Mouse (Mus musculus) erythroid progenitor cell, adult 5-6 weeks (primary cell): Measurements from ENCODE around the gene Serpina7. TPM values are rescaled to one million over a fixed set of nuclear protein-coding genes. Genes with fewer than 3 reads are reported as not detected.

Experiments used
- ATAC-seq: replicated peaks from 2 replicates; pipeline ENCODE4 v1.8.0; 2016; ENCODE audit warnings: moderate number of reproducible peaks, mild to moderate bottlenecking, moderate TSS enrichment, inconsistent platforms; ENCODE audit not compliant: poor library complexity, low FRiP score, severe bottlenecking
- total RNA-seq, 2 experiments: library from RNA; stranded (forward) in 1 of 2; stranded (reverse) in 1 of 2; fragments of 150-400 nt in 1 of 2; fragments of 186-747, 209-891 nt in 1 of 2; gene quantifications; 2 replicates each; pipeline versions ENCODE4 v1.2.3 to v1.2.4; 2015 to 2017; ENCODE audit warnings: low replicate concordance in 2 of 2

The Serpina7 gene
- total RNA-seq (2015; ENCODE audit: low replicate concordance) (not detected in 2 replicates), total RNA-seq (2017; ENCODE audit: low replicate concordance) (not detected in 2 replicates)

DNA sequence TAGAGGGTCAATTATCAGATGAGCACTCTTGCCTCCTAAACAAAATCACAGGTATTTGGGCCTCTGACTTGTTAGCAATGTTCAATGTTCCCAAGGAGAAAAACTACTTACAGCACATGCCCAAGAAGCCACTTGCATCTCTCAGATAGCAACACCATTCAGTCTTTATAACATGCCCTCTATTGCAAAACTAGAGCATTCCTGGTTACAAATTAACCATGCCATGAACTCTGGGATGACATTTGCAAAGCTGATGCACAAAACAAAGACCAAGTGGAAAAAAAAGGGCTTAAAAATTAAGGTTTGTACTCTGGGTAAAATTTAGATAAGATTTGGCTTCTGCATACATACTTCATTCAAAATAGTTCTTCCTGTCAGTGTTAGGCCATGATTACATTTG lies at the start of gene Serpina7:
TSS of gene Serpina7 (minus strand) at position 160 of the 400 bp plus-strand sequence.
- no peak for ATAC-seq

DNA sequence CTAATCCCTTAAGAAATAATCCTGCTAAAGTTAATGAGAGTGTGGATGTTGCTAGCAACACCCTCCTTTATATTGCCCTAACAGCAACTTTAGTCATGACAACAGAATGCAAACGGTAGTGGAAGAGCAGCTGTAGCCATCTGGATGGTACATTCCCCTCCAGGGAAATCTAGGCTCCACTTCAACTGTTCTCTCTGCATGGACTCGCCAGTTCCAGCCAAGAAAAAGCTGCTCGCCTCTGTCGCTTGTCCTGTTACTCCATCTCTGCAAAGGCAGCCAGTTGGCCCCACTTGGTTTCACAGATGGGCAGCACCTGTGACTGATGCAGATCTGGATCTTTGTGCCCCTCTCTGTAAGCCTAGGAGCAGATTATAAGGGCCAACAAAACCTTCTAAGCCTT lies 49.0 kb upstream of the Serpina7 start:
- ATAC-seq: no peak

DNA sequence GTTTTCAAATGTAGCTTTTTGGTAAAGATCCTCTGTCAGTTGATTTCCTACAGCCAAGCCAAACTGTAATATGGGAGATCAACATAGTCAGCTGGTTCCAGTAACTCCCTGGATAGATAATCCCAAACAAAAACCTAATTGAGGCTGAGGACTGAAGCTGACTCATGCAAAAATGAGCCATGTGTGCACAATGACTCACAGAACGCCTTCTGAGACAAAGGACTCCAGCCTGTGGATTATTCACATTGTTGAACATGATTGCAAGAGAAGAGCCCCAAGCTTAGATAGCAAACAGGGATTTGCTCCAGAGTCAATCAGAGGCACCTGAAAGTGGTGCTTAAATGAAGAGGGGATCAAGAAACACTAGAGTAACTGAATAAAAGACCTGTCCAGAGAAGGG lies 12.2 kb upstream of the Serpina7 start:
- ATAC-seq: no peak

DNA sequence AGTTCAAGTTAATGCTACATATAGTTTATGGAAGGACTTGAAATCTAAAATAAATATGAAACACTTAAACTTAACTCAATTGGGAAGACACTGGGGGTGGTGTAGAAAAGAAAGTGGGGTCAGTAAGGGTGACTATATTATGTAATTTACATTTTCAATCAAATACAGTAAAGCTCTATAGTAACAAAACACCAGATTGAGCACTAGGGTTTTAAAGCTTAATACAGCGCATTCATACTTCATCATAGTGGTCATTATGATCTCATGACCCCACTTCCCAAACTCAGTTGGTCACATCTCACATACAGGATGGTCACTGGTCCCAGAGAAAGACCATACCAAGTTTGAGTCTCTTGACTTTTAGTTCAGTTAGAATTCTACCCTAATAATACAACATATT lies 907 bp upstream of the Serpina7 start, which contains the start of gene 4930513O06Rik:
TSS of gene 4930513O06Rik (plus strand) at position 301 of the 400 bp plus-strand sequence.
- no peak for ATAC-seq

DNA sequence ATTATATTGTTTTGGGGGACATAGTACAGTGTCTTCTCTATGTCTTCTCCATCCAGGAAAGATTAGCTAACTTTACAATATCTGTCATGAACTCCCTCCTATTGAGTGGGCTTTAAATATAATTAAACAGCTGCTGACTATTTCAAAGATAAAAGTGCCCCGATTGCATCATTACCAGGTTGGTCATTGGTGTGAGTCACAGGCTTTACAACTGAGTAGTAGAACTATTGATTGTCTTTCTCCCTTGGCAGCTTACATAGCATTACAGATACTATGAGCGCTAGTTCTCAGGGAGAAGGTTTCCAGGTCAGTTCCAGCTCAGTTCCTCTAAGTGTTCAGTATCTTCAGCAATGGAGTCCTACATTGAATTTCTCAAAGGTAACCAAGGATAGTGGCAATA lies 6.5 kb downstream of the Serpina7 start:
- no peak for ATAC-seq

DNA sequence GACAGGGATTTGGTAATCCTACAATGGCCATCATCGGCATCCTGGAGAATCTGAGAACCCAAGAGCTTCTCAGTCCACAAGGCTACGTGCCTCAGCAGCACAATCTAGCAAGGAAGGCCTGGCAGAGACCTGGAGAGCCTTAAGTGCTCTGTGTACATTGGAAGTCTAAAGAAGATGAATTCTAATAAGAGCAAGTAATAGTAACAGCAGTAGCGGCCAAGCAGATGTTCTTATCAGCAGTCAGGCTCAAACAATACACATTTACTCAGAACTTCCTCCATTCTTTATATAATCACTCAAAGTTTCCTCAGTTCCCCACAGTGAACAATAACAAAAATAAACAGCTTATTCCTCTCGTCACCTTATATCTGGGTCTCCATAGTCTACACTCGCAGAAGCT lies 21.0 kb downstream of the Serpina7 start:
- ATAC-seq: no peak

DNA sequence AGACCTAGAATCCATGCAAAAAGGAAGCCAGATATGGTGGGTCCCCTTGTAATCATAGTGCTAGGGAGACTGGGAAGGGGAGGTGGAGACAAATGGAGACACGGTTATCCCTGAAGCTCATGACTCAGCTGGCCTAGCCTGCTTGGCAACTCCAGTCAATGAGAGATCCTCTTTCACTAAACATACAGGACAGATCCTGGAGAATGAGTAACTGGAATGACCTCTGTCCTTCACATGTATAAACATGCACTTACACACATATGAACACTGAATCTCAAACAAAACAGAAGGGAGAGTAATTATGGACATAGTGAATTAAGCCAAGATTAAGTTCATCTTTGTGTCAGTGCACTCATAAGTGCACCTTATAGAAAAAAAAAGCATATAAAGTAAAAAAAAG lies 31.9 kb downstream of the Serpina7 start:
- no peak for ATAC-seq

DNA sequence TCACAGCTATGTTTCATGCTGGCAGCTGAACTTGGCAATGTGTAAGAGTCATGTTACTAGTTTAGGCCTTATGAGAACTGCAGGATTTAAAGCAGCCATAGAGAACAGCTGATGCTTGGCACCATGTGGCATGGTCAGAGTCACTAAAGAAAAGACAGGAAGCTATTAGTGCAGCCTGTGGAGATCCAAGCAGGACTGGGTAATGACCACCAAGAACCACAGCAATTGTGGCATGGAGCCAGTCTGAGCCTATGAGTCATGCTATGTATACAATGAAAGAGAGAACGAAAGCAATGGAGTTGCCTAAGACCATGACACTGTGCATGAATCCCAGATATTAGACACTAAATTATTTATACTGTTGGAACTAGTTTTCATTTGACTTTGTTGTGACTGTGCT lies 33.1 kb downstream of the Serpina7 start:
- no peak for ATAC-seq

DNA sequence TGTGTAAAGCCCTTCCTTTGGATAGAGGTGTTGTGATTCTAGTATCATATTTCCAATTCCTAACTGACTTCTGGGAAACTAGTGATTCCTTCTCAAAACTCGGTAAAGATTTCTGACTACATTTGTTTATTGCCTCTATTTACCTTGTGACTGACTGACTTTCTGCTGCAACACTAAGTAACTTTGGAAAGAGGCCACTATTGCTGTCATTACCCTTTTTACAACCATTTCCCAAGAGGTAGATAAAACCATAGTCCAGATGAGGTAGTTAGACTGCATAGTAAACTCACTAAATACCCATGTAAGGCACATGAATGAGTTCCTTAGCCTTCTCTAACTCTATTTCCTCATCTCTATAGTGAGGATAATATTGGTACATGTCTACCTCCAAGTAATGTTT lies 43.9 kb downstream of the Serpina7 start:
- ATAC-seq: no peak

DNA sequence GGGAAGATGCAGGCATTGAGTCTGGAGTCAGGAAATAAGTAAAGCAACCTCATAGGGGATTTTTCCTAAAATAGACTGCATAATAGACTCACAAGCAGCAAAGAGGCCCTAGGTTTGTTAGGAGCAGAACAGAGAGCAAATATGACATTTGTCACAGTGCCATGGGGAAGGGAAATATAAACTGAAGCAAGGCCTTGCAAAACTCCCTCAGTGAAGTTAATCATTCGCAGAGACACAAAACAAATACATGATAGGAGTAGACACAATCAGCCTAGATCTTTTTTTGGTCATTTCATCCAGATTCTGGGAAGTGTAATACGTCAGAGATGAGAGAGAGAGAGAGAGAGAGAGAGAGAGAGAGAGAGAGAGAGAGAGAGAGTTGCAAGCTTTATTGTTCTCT lies 45.7 kb downstream of the Serpina7 start:
- no peak for ATAC-seq

DNA sequence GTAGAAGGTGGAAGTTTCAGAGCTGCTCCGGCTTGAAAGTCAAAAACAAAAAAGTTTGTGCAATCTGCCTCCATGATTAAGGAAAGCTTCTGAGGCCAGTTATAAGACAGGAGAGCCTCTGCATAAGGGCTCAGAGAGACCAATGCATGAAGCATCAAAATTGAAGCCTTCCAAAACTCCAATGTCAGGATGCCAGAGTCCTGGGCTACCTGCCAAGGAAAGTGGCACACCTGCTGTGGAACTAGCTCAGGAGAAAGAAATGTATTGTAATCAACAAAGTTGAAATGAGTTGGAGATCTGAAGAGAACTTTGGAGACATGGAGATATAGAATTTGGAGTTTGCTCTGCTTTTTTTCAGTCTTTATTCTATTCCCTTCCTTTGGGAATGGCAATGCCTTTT lies 47.4 kb downstream of the Serpina7 start:
- no peak for ATAC-seq

Other genes starting within 250 kb of the Serpina7 start
- gene Nrk, start 170.8 kb downstream of the Serpina7 start, total RNA-seq (2015; ENCODE audit: low replicate concordance): not detected in 2 replicates
- not detected in 2 replicates for gene Nrk, start 170.8 kb downstream of the Serpina7 start, total RNA-seq (2017; ENCODE audit: low replicate concordance)
- gene 4930513O06Rik, start 1.0 kb upstream of the Serpina7 start, total RNA-seq (2015; ENCODE audit: low replicate concordance): not detected in 2 replicates
- not detected in 2 replicates for gene 4930513O06Rik, start 1.0 kb upstream of the Serpina7 start, total RNA-seq (2017; ENCODE audit: low replicate concordance)
- gene 4933428M09Rik, start 94.0 kb upstream of the Serpina7 start, total RNA-seq (2015; ENCODE audit: low replicate concordance): not detected in 2 replicates
- not detected in 2 replicates for gene 4933428M09Rik, start 94.0 kb upstream of the Serpina7 start, total RNA-seq (2017; ENCODE audit: low replicate concordance)
- not detected in 2 replicates for gene Mum1l1, start 124.8 kb upstream of the Serpina7 start, total RNA-seq (2015; ENCODE audit: low replicate concordance)
- gene Mum1l1, start 124.8 kb upstream of the Serpina7 start, total RNA-seq (2017; ENCODE audit: low replicate concordance): not detected in 2 replicates
- not detected in 2 replicates for gene Trap1a, start 248.4 kb upstream of the Serpina7 start, total RNA-seq (2015; ENCODE audit: low replicate concordance)
- gene Trap1a, start 248.4 kb upstream of the Serpina7 start, total RNA-seq (2017; ENCODE audit: low replicate concordance): not detected in 2 replicates